Mouse (Mus musculus): ENCODE measurements at regions not wholly inside any gene's neighbourhood (a gene's known extent, or its start where the extent isn't known, plus 50 kb on each side); places are given as distances from the start of the nearest gene placed in this dataset.

- no peak for DNase-seq (ENCODE audit: inconsistent age in 2 of 2, low spot score in 1 of 2)
These were observed 85.4 kb upstream of the Zfp366 start for GRCm38 (mm10) chr13:99099226-99099625.

GRCm38 (mm10) chr13:99097606-99098545 is 86.7 kb upstream of the Zfp366 start:
- no peak for DNase-seq (ENCODE audit: inconsistent age in 2 of 2, low spot score in 1 of 2)

- DNase-seq (ENCODE audit: inconsistent age in 2 of 2, low spot score in 1 of 2), result no peak
These were observed 87.8 kb upstream of the Zfp366 start for GRCm38 (mm10) chr13:99096837-99097236.

GRCm38 (mm10) chr13:99095006-99095405 is 89.6 kb upstream of the Zfp366 start:
- DNase-seq (ENCODE audit: inconsistent age in 2 of 2, low spot score in 1 of 2), result no peak

GRCm38 (mm10) chr13:99094221-99094620 is 90.4 kb upstream of the Zfp366 start:
- DNase-seq (ENCODE audit: inconsistent age in 2 of 2, low spot score in 1 of 2), result no peak

GRCm38 (mm10) chr13:99093269-99093668 is 91.4 kb upstream of the Zfp366 start:
- peak; percentile 85 to 92 for DNase-seq (ENCODE audit: inconsistent age in 2 of 2, low spot score in 1 of 2)

GRCm38 (mm10) chr13:99092279-99092930 is 92.2 kb upstream of the Zfp366 start:
- DNase-seq (ENCODE audit: inconsistent age in 2 of 2, low spot score in 1 of 2), result peak; percentile 39 to 75

GRCm38 (mm10) chr13:99091562-99092278 is 92.9 kb upstream of the Zfp366 start:
- no peak for DNase-seq (ENCODE audit: inconsistent age in 2 of 2, low spot score in 1 of 2)

- no peak for DNase-seq (ENCODE audit: inconsistent age in 2 of 2, low spot score in 1 of 2)
These were observed 94.3 kb upstream of the Zfp366 start for GRCm38 (mm10) chr13:99090361-99090760.

GRCm38 (mm10) chr13:99088285-99088684 is 96.3 kb upstream of the Zfp366 start:
- no peak for DNase-seq (ENCODE audit: inconsistent age in 2 of 2, low spot score in 1 of 2)

GRCm38 (mm10) chr13:99079331-99079761 is 95.0 kb upstream of the 1700024P04Rik start:
- no peak for DNase-seq (ENCODE audit: inconsistent age in 2 of 2, low spot score in 1 of 2)

- DNase-seq (ENCODE audit: inconsistent age in 2 of 2, low spot score in 1 of 2), result no peak
These were observed 94.3 kb upstream of the 1700024P04Rik start for GRCm38 (mm10) chr13:99078643-99079042.

GRCm38 (mm10) chr13:99077039-99077749 is 92.8 kb upstream of the 1700024P04Rik start:
- no peak for DNase-seq (ENCODE audit: inconsistent age in 2 of 2, low spot score in 1 of 2)

GRCm38 (mm10) chr13:99075467-99075866 is 91.1 kb upstream of the 1700024P04Rik start:
- no peak for DNase-seq (ENCODE audit: inconsistent age in 2 of 2, low spot score in 1 of 2)

- DNase-seq (ENCODE audit: inconsistent age in 2 of 2, low spot score in 1 of 2), result no peak
These were observed 87.6 kb upstream of the 1700024P04Rik start for GRCm38 (mm10) chr13:99071821-99072414.

- DNase-seq (ENCODE audit: inconsistent age in 2 of 2, low spot score in 1 of 2), result no peak
These were observed 87.0 kb upstream of the 1700024P04Rik start for GRCm38 (mm10) chr13:99071413-99071812.

- no peak for DNase-seq (ENCODE audit: inconsistent age in 2 of 2, low spot score in 1 of 2)
These were observed 85.4 kb upstream of the 1700024P04Rik start for GRCm38 (mm10) chr13:99069767-99070166.

- no peak for DNase-seq (ENCODE audit: inconsistent age in 2 of 2, low spot score in 1 of 2)
These were observed 83.1 kb upstream of the 1700024P04Rik start for GRCm38 (mm10) chr13:99067504-99067903.

GRCm38 (mm10) chr13:99063431-99063830 is 79.1 kb upstream of the 1700024P04Rik start:
- DNase-seq (ENCODE audit: inconsistent age in 2 of 2, low spot score in 1 of 2), result no peak

GRCm38 (mm10) chr13:99062936-99063335 is 78.6 kb upstream of the 1700024P04Rik start:
- DNase-seq (ENCODE audit: inconsistent age in 2 of 2, low spot score in 1 of 2), result peak; percentile 31 to 79
